Mouse (Mus musculus): ENCODE results near the gene Tmem235.

GRCm38 (mm10) chr11:117888168-117888852, 27.8 kb downstream of the Tmem235 start:
- TF ChIP-seq POLR2A (IDR thresholded peaks at IDR 0.05; ENCODE audit: extremely low read depth, insufficient read depth, low read length) (no peak), CTCF (IDR thresholded peaks at IDR 0.05; ENCODE audit: extremely low read depth, insufficient read depth, low read length) (no peak)

Data from cortical plate, adult 2 months (tissue).